Mouse (Mus musculus) intestine, embryonic 14.5 days (tissue): ENCODE results near the gene Coq7. TPM values are rescaled to one million over a fixed set of nuclear protein-coding genes. Genes with fewer than 3 reads are reported as not detected.
A peak's percentile ranks its signal among the peaks of the same experiment; 100 is the strongest.

Experiments used
- ATAC-seq: fragments of 200-750 bp; cut with Nextera tagmentation; replicated peaks from 2 replicates; pipeline ENCODE4 v1.8.0; 2017; ENCODE audit warnings: low read depth, moderate number of reproducible peaks, moderate TSS enrichment, moderate library complexity; ENCODE audit not compliant: low FRiP score, low TSS enrichment
- DNase-seq: peaks from one replicate; pipeline ENCODE4 v3.0.0-alpha.2; 2018; ENCODE audit warnings: low spot score
- H3K27ac ChIP-seq: fragments of 300-500 bp; sonication (generic); 2 replicates; pipeline ENCODE4 v1.5.1; 2014; ENCODE audit warnings: low read depth, mild to moderate bottlenecking, control low read depth
- H3K27me3 ChIP-seq: fragments of 300-500 bp; sonication (generic); replicated peaks from 2 replicates; pipeline ENCODE4 v1.6.1; 2014; ENCODE audit warnings: low read length, control low read depth; ENCODE audit not compliant: control insufficient read depth, insufficient read depth
- H3K36me3 ChIP-seq: fragments of 300-500 bp; sonication (generic); 2 replicates; pipeline ENCODE4 v1.6.1; 2014; ENCODE audit warnings: low read length, control low read depth; ENCODE audit not compliant: control insufficient read depth, insufficient read depth
- H3K4me1 ChIP-seq: fragments of 300-500 bp; sonication (generic); replicated peaks from 2 replicates; pipeline ENCODE4 v1.6.1; 2014; ENCODE audit warnings: low read length, control low read depth, mixed read lengths; ENCODE audit not compliant: control insufficient read depth, insufficient read depth
- H3K4me2 ChIP-seq: fragments of 300-500 bp; sonication (generic); 2 replicates; pipeline ENCODE4 v1.6.1; 2014; ENCODE audit warnings: low read length
- H3K4me3 ChIP-seq: fragments of 300-500 bp; sonication (generic); 2 replicates; pipeline ENCODE4 v1.5.1; 2014; ENCODE audit warnings: low read depth, low read length, control low read depth, mixed read lengths
- H3K9ac ChIP-seq: fragments of 300-500 bp; sonication (generic); 2 replicates; pipeline ENCODE4 v1.6.1; 2014; ENCODE audit warnings: mild to moderate bottlenecking, low read length
- H3K9me3 ChIP-seq: fragments of 300-500 bp; sonication (generic); 2 replicates; pipeline ENCODE4 v1.6.1; 2016; ENCODE audit warnings: low read length, control low read depth; ENCODE audit not compliant: control insufficient read depth
- WGBS: fragments of 180-500 bp; shearing (Covaris S2); extraction: QIAGEN DNeasy Blood & Tissue Kit; methylation state at CpG from one replicate; pipeline ENCODE4 v1.1.7; 2014; 5-methylcytosine and 5-hydroxymethylcytosine counted together
- polyA plus RNA-seq: library from polyadenylated mRNA; unstranded; fragments of >200 nt; fragmentation: Nextera tagmentation; extraction: Ambion mirVana; gene quantifications from 2 replicates; pipeline ENCODE4 v1.2.1, GENCODE M21; 2014

Coq7 gene
- polyA plus RNA-seq, 1 experiment from 2014 or later: 139 TPM

- Histone ChIP-seq H3K4me1 (peaks cover 22% of the 10 kb centered on the region), H3K27me3 (no peaks in the 10 kb centered on the region), H3K4me3 (no peak overlapping the region), H3K27ac (no peak overlapping the region), H3K36me3 (no peaks in the 10 kb centered on the region), H3K4me2 (no peak overlapping the region), H3K9me3 (no peaks in the 10 kb centered on the region), H3K9ac (no peak overlapping the region)
- 22% methylated on average over 16 of the region's 16 CpGs for WGBS
- no peak; the same call in 1 of the 2 replicates for ATAC-seq
- peak; percentile 50 for DNase-seq
These were observed 71.6 kb downstream of the Coq7 start for GRCm38 (mm10) chr7:118461400-118462136.

Other genes starting within 250 kb of the Coq7 start
- gene Syt17, start 85.1 kb downstream of the Coq7 start, polyA plus RNA-seq: 8.3 and 9.1 TPM in 2 replicates
- gene Itpripl2, start 41.4 kb downstream of the Coq7 start, polyA plus RNA-seq: 2.6 and 2.8 TPM in 2 replicates
- gene Tmc7, start 51.4 kb upstream of the Coq7 start, polyA plus RNA-seq: 3.7 and 4.0 TPM in 2 replicates
- gene Tmc5, start 63.9 kb upstream of the Coq7 start, polyA plus RNA-seq: 4.1 and 5.3 TPM in 2 replicates
- gene Gde1, start 172.4 kb upstream of the Coq7 start, polyA plus RNA-seq: 114 and 125 TPM in 2 replicates
- gene Ccp110, start 179.2 kb upstream of the Coq7 start, polyA plus RNA-seq: 8.3 and 9.0 TPM in 2 replicates
- gene Vps35l, start 206.9 kb upstream of the Coq7 start, polyA plus RNA-seq: 67.7 and 79.0 TPM in 2 replicates